Mouse (Mus musculus): ENCODE data around the gene Elfn2. TPM values are rescaled to one million over a fixed set of nuclear protein-coding genes. Genes with fewer than 3 reads are reported as not detected.

The Elfn2 gene
- not detected in 2 replicates for polyA plus RNA-seq (2012; ENCODE audit: insufficient read depth, insufficient read length, missing spikeins)

GRCm38 (mm10) chr15:78718290-78719250 lies at the start of gene Elfn2:
TSS of gene Elfn2 (minus strand) at chr15:78718771.
- H3K27ac ChIP-seq (replicated peaks; ENCODE audit: low read depth, low read length): no peak within 1 kb of the TSS
- H3K4me1 ChIP-seq (ENCODE audit: control insufficient read depth, insufficient read depth, insufficient read length, low read length): no peaks in the 10 kb centered on the region
- H3K4me3 ChIP-seq (ENCODE audit: insufficient read depth, low read depth, low read length): peak within 1 kb of the TSS; percentile 18; the same call in 1 of the 2 replicates

- Histone ChIP-seq H3K4me1 (ENCODE audit: control insufficient read depth, insufficient read depth, insufficient read length, low read length) (no peaks in the 10 kb centered on the region), H3K27ac (replicated peaks; ENCODE audit: low read depth, low read length) (no peak overlapping the region), H3K4me3 (ENCODE audit: insufficient read depth, low read depth, low read length) (no peak overlapping the region)
Observed at GRCm38 (mm10) chr15:78763704-78764103, 45.1 kb upstream of the Elfn2 start.

- no peaks in the 10 kb centered on the region for H3K4me1 ChIP-seq (ENCODE audit: control insufficient read depth, insufficient read depth, insufficient read length, low read length)
- H3K27ac ChIP-seq (replicated peaks; ENCODE audit: low read depth, low read length): no peak overlapping the region
- H3K4me3 ChIP-seq (ENCODE audit: insufficient read depth, low read depth, low read length): no peak overlapping the region
Observed at GRCm38 (mm10) chr15:78763210-78763609, 44.6 kb upstream of the Elfn2 start.

GRCm38 (mm10) chr15:78761112-78761511 lies 42.5 kb upstream of the Elfn2 start:
- H3K27ac ChIP-seq (replicated peaks; ENCODE audit: low read depth, low read length): no peak overlapping the region
- no peak overlapping the region for H3K4me3 ChIP-seq (ENCODE audit: insufficient read depth, low read depth, low read length)
- no peaks in the 10 kb centered on the region; the same call in 1 of the 2 replicates for H3K4me1 ChIP-seq (ENCODE audit: control insufficient read depth, insufficient read depth, insufficient read length, low read length)

GRCm38 (mm10) chr15:78758132-78758531 lies 39.6 kb upstream of the Elfn2 start:
- peaks cover 10% of the 10 kb centered on the region for H3K4me1 ChIP-seq (ENCODE audit: control insufficient read depth, insufficient read depth, insufficient read length, low read length)
- H3K27ac ChIP-seq (replicated peaks; ENCODE audit: low read depth, low read length): no peak overlapping the region
- no peak overlapping the region for H3K4me3 ChIP-seq (ENCODE audit: insufficient read depth, low read depth, low read length)

- H3K27ac ChIP-seq (replicated peaks; ENCODE audit: low read depth, low read length): peak overlapping the region; percentile 38; the same call in 1 of the 2 replicates
- peaks cover 10% of the 10 kb centered on the region for H3K4me1 ChIP-seq (ENCODE audit: control insufficient read depth, insufficient read depth, insufficient read length, low read length)
- H3K4me3 ChIP-seq (ENCODE audit: insufficient read depth, low read depth, low read length): no peak overlapping the region
Observed at GRCm38 (mm10) chr15:78755966-78756725, 37.6 kb upstream of the Elfn2 start.

- Histone ChIP-seq H3K27ac (replicated peaks; ENCODE audit: low read depth, low read length) (peak overlapping the region; percentile 38), H3K4me3 (ENCODE audit: insufficient read depth, low read depth, low read length) (no peak overlapping the region), H3K4me1 (ENCODE audit: control insufficient read depth, insufficient read depth, insufficient read length, low read length) (peaks cover 10% of the 10 kb centered on the region)
Observed at GRCm38 (mm10) chr15:78755226-78755625, 36.7 kb upstream of the Elfn2 start.

GRCm38 (mm10) chr15:78754144-78754543 lies 35.6 kb upstream of the Elfn2 start:
- no peak overlapping the region for H3K27ac ChIP-seq (replicated peaks; ENCODE audit: low read depth, low read length)
- H3K4me3 ChIP-seq (ENCODE audit: insufficient read depth, low read depth, low read length): no peak overlapping the region
- peaks cover 10% of the 10 kb centered on the region for H3K4me1 ChIP-seq (ENCODE audit: control insufficient read depth, insufficient read depth, insufficient read length, low read length)

GRCm38 (mm10) chr15:78752991-78753390 lies 34.4 kb upstream of the Elfn2 start:
- Histone ChIP-seq H3K27ac (replicated peaks; ENCODE audit: low read depth, low read length) (no peak overlapping the region), H3K4me1 (ENCODE audit: control insufficient read depth, insufficient read depth, insufficient read length, low read length) (peaks cover 10% of the 10 kb centered on the region), H3K4me3 (ENCODE audit: insufficient read depth, low read depth, low read length) (no peak overlapping the region)

GRCm38 (mm10) chr15:78750608-78751350 lies 32.2 kb upstream of the Elfn2 start:
- H3K4me1 ChIP-seq (ENCODE audit: control insufficient read depth, insufficient read depth, insufficient read length, low read length): peaks cover 9% of the 10 kb centered on the region
- H3K4me3 ChIP-seq (ENCODE audit: insufficient read depth, low read depth, low read length): no peak overlapping the region
- H3K27ac ChIP-seq (replicated peaks; ENCODE audit: low read depth, low read length): no peak overlapping the region

- H3K4me1 ChIP-seq (ENCODE audit: control insufficient read depth, insufficient read depth, insufficient read length, low read length): peaks cover 6% of the 10 kb centered on the region; the same call in 1 of the 2 replicates
- no peak overlapping the region for H3K4me3 ChIP-seq (ENCODE audit: insufficient read depth, low read depth, low read length)
- H3K27ac ChIP-seq (replicated peaks; ENCODE audit: low read depth, low read length): no peak overlapping the region
Observed at GRCm38 (mm10) chr15:78749855-78750254, 31.3 kb upstream of the Elfn2 start.

- Histone ChIP-seq H3K4me3 (ENCODE audit: insufficient read depth, low read depth, low read length) (no peak overlapping the region), H3K27ac (replicated peaks; ENCODE audit: low read depth, low read length) (no peak overlapping the region), H3K4me1 (ENCODE audit: control insufficient read depth, insufficient read depth, insufficient read length, low read length) (no peaks in the 10 kb centered on the region)
Observed at GRCm38 (mm10) chr15:78744206-78744605, 25.6 kb upstream of the Elfn2 start.

GRCm38 (mm10) chr15:78742831-78743230 lies 24.3 kb upstream of the Elfn2 start:
- H3K27ac ChIP-seq (replicated peaks; ENCODE audit: low read depth, low read length): no peak overlapping the region
- H3K4me1 ChIP-seq (ENCODE audit: control insufficient read depth, insufficient read depth, insufficient read length, low read length): no peaks in the 10 kb centered on the region
- no peak overlapping the region for H3K4me3 ChIP-seq (ENCODE audit: insufficient read depth, low read depth, low read length)

GRCm38 (mm10) chr15:78740662-78741061 lies 22.1 kb upstream of the Elfn2 start:
- Histone ChIP-seq H3K4me3 (ENCODE audit: insufficient read depth, low read depth, low read length) (no peak overlapping the region), H3K4me1 (ENCODE audit: control insufficient read depth, insufficient read depth, insufficient read length, low read length) (no peaks in the 10 kb centered on the region), H3K27ac (replicated peaks; ENCODE audit: low read depth, low read length) (no peak overlapping the region)

GRCm38 (mm10) chr15:78737146-78737545 lies 18.6 kb upstream of the Elfn2 start:
- H3K4me1 ChIP-seq (ENCODE audit: control insufficient read depth, insufficient read depth, insufficient read length, low read length): no peaks in the 10 kb centered on the region
- no peak overlapping the region for H3K4me3 ChIP-seq (ENCODE audit: insufficient read depth, low read depth, low read length)
- H3K27ac ChIP-seq (replicated peaks; ENCODE audit: low read depth, low read length): no peak overlapping the region
